Mouse (Mus musculus) heart, embryonic 13.5 days (tissue): ENCODE results near the gene Asb3. TPM values are rescaled to one million over a fixed set of nuclear protein-coding genes. Genes with fewer than 3 reads are reported as not detected.

Experiments
- ATAC-seq: fragments of 200-750 bp; cut with Nextera tagmentation; 2 replicates; pipeline ENCODE4 v1.8.0; 2017; ENCODE audit warnings: moderate TSS enrichment; ENCODE audit not compliant: insufficient number of reproducible peaks, low FRiP score, low TSS enrichment; ENCODE audit errors: extremely low read depth
- H3K27ac ChIP-seq: fragments of 300-500 bp; sonication (generic); replicated peaks from 2 replicates; pipeline ENCODE4 v1.5.1; 2015; ENCODE audit warnings: moderate library complexity, mild to moderate bottlenecking, inconsistent platforms
- H3K27me3 ChIP-seq: fragments of 300-500 bp; sonication (generic); replicated peaks from 2 replicates; pipeline ENCODE4 v1.6.1; 2015; ENCODE audit warnings: mild to moderate bottlenecking, inconsistent platforms
- H3K36me3 ChIP-seq: fragments of 300-500 bp; sonication (generic); 2 replicates; pipeline ENCODE4 v1.6.1; 2015; ENCODE audit warnings: mild to moderate bottlenecking, inconsistent platforms
- H3K4me1 ChIP-seq: fragments of 300-500 bp; sonication (generic); 2 replicates; pipeline ENCODE4 v1.6.1; 2015; ENCODE audit warnings: inconsistent platforms
- H3K4me2 ChIP-seq: fragments of 300-500 bp; sonication (generic); 2 replicates; pipeline ENCODE4 v1.6.1; 2015; ENCODE audit warnings: inconsistent platforms, mild to moderate bottlenecking, moderate library complexity
- H3K4me3 ChIP-seq: fragments of 300-500 bp; sonication (generic); 2 replicates; pipeline ENCODE4 v1.5.1; 2015; ENCODE audit warnings: moderate library complexity, mild to moderate bottlenecking, inconsistent platforms
- H3K9ac ChIP-seq: fragments of 300-500 bp; sonication (generic); 2 replicates; pipeline ENCODE4 v1.6.1; 2015; ENCODE audit warnings: inconsistent platforms, mild to moderate bottlenecking, moderate library complexity
- H3K9me3 ChIP-seq: fragments of 300-500 bp; sonication (generic); 2 replicates; pipeline ENCODE4 v1.6.1; 2016; ENCODE audit warnings: inconsistent platforms
- WGBS: fragments of 180-500 bp; shearing (Covaris S2); methylation state at CpG from one replicate; pipeline ENCODE4 v1.1.7; 2015; ENCODE audit warnings: mixed read lengths; 5-methylcytosine and 5-hydroxymethylcytosine counted together
- polyA plus RNA-seq: library from polyadenylated mRNA; unstranded; fragments of >200 nt; fragmentation: Nextera tagmentation; extraction: Ambion mirVana; gene quantifications from 2 replicates; pipeline ENCODE4 v1.2.1, GENCODE M21; 2015

The Asb3 gene
- polyA plus RNA-seq, result 18.7 and 20.5 TPM in 2 replicates

DNA sequence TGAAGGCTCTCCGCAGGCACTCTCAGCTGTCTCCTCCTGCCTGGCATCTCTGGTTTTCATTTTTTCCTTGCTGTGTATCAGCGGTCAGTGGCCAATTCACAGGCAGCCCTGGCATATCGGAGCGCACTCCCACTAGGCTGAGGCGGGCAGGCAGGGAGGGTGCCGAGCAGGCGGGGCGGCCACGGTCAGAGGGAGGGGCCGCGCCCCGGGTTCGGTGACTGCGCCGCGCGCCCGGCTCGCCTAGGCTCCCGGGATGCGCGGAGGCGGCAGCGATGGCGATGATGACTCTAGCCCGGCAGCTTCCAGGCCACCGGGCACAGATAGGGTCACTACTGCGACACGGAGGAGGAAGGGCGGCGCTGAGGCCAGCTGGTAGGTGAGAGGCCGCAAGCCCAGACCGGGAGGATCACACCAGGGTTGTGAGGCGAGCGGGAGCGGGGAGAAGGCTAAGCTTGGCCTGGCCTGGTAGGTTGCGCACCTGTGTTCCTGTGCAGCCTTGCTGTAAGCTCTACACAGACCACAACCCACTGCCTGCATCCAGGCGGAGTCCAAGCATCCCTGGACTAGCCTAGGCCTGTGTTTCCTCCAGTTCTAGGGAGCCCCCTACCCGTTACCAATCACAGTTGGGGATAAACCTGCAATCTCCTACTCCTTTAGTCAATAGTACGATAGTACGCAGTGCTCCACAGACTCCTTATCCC is at the start of gene Asb3, which contains the start of gene Gpr75:
Gene Asb3 (plus strand): TSS at position 246 of the 701 bp plus-strand sequence.
Gene Gpr75 (plus strand): TSS at position 188 of the 701 bp plus-strand sequence.
- Histone ChIP-seq H3K27ac (no peak within 1 kb of the TSS), H3K27me3 (peaks cover 8% of the 10 kb centered on the region; the same call in 1 of the 2 replicates), H3K4me3 (peak within 1 kb of the TSS; percentile 60), H3K4me2 (peak within 1 kb of the TSS; percentile 87), H3K4me1 (peaks cover 5% of the 10 kb centered on the region; the same call in 1 of the 2 replicates), H3K9ac (peak within 1 kb of the TSS; percentile 77), H3K36me3 (peaks cover 8% of the 10 kb centered on the region), H3K9me3 (no peaks in the 10 kb centered on the region)
- 4% methylated on average over 40 of the region's 41 CpGs for WGBS
- peak; percentile 54; the same call in 1 of the 2 replicates for ATAC-seq

DNA sequence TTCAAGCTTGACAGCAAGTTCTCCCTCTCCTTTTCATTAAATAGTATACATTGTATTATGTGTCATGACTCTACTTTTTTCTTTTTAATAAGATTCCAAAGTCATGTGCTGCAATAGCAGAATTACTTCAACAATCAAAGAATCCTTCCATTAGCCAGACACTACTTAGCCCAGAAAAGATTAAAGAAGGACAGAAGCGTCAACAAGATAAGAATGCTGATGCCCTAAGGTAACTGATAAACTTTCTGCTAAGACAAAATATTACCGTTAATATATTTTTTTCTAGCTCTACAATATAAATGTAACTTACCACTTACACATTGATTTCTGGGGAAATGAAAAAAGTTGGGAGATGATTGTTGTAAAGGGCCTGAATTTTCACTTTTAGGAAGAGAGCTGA is 46.4 kb upstream of the Asb3 start:
- H3K27me3 ChIP-seq, result no peaks in the 10 kb centered on the region
- ATAC-seq, result no peak
- H3K9ac ChIP-seq, result no peak overlapping the region
- no peaks in the 10 kb centered on the region for H3K9me3 ChIP-seq
- H3K36me3 ChIP-seq, result peaks cover 82% of the 10 kb centered on the region
- 76% methylated on average over 2 of the region's 2 CpGs for WGBS
- no peaks in the 10 kb centered on the region for H3K4me1 ChIP-seq
- H3K4me3 ChIP-seq, result no peak overlapping the region
- no peak overlapping the region for H3K27ac ChIP-seq
- no peak overlapping the region for H3K4me2 ChIP-seq

GRCm38 (mm10) chr11:30844355-30844754 is 40.9 kb upstream of the Asb3 start:
- Histone ChIP-seq H3K27me3 (no peaks in the 10 kb centered on the region), H3K4me1 (no peaks in the 10 kb centered on the region), H3K9me3 (no peaks in the 10 kb centered on the region), H3K4me2 (no peak overlapping the region), H3K27ac (no peak overlapping the region), H3K36me3 (peaks cover 76% of the 10 kb centered on the region), H3K4me3 (no peak overlapping the region), H3K9ac (no peak overlapping the region)
- ATAC-seq, result no peak
- WGBS, result 86% methylated on average over 1 of the region's 1 CpGs

DNA sequence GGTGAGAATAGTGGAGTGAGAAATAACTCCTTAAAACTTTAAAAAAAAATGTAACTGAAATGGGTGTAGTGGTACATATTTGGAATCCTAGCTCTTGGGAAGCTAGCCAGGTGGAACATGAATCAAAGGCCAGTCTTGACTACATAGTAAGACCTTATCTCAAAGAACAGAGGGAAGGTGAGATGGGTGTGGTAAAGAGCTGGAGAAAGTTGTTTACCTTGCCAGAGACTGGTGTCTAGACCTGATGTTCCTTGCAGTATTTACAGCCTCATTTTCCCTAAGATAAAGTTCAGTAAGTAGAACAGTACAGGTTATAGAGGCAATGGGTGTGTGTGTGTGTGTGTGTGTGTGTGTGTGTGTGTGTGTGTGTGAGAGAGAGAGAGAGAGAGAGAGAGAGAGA is 12.8 kb upstream of the Asb3 start:
- Histone ChIP-seq H3K4me3 (no peak overlapping the region), H3K9me3 (no peaks in the 10 kb centered on the region), H3K36me3 (peaks cover 53% of the 10 kb centered on the region), H3K27me3 (no peaks in the 10 kb centered on the region), H3K27ac (no peak overlapping the region), H3K4me1 (no peaks in the 10 kb centered on the region), H3K4me2 (no peak overlapping the region), H3K9ac (no peak overlapping the region)
- no peak for ATAC-seq

- ATAC-seq, result no peak
- Histone ChIP-seq H3K9me3 (no peaks in the 10 kb centered on the region), H3K36me3 (no peaks in the 10 kb centered on the region), H3K4me1 (peaks cover 5% of the 10 kb centered on the region; the same call in 1 of the 2 replicates), H3K4me2 (no peak overlapping the region), H3K4me3 (no peak overlapping the region), H3K27ac (no peak overlapping the region), H3K9ac (no peak overlapping the region), H3K27me3 (peaks cover 8% of the 10 kb centered on the region; the same call in 1 of the 2 replicates)
- WGBS, result 82% methylated on average over 2 of the region's 2 CpGs
Measured at GRCm38 (mm10) chr11:30888153-30888552, 2.9 kb downstream of the Asb3 start.

DNA sequence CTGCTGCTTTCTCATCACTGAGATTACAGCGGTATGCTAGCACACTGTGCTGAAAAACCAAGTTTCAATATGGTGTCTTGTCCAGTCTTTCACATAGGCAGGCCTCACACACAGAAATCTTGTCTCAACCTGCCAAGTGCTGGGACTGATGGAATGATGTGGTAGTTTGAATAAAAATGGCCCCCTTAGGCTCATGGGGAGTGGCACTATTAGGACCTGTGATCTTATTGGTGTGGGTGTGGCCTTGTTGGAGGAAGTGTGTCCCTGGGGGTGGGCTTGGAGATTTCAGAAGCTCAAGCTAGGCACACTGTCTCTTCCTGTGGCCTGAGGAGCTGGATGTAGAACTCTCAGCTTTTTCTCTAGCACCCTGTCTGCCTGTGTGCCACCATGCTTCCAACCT is 11.0 kb downstream of the Asb3 start:
- 90% methylated on average over 1 of the region's 1 CpGs for WGBS
- H3K4me1 ChIP-seq, result no peaks in the 10 kb centered on the region

DNA sequence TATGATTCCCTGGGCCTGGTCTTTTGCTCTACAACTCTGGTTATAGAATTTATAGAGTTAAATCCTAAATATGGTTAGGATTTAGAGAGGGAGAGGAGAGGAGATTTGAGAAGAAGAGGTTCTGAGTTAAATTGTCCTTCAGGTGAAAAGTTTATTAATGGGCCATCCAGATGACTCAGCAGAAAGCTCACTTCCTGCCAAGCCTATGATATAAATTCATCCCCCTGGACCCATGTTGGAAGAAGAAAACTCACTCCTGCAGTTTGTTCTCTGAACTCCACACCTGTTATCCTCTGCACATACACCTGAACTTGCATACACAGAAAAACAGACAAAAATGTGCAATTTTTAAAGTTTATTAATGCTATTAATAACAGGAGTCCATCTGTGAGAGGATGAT is 14.1 kb downstream of the Asb3 start:
- Histone ChIP-seq H3K9ac (no peak overlapping the region), H3K4me1 (no peaks in the 10 kb centered on the region), H3K27ac (no peak overlapping the region), H3K36me3 (no peaks in the 10 kb centered on the region), H3K9me3 (no peaks in the 10 kb centered on the region; the same call in 1 of the 2 replicates), H3K4me3 (no peak overlapping the region), H3K27me3 (no peaks in the 10 kb centered on the region), H3K4me2 (no peak overlapping the region)
- ATAC-seq, result no peak

More for the DNA sequence above, 11.0 kb downstream of the Asb3 start:
- Histone ChIP-seq H3K4me2 (no peak overlapping the region), H3K27me3 (no peaks in the 10 kb centered on the region), H3K36me3 (no peaks in the 10 kb centered on the region), H3K4me3 (no peak overlapping the region), H3K27ac (no peak overlapping the region), H3K9me3 (no peaks in the 10 kb centered on the region), H3K9ac (no peak overlapping the region)
- no peak for ATAC-seq

GRCm38 (mm10) chr11:30912311-30912710 is 27.1 kb downstream of the Asb3 start:
- no peaks in the 10 kb centered on the region for H3K4me1 ChIP-seq
- WGBS, result 80% methylated on average over 3 of the region's 3 CpGs
- ATAC-seq, result no peak

GRCm38 (mm10) chr11:30920641-30921040 is 35.4 kb downstream of the Asb3 start:
- Histone ChIP-seq H3K36me3 (peaks cover 22% of the 10 kb centered on the region), H3K4me1 (no peaks in the 10 kb centered on the region), H3K27me3 (no peaks in the 10 kb centered on the region), H3K9me3 (no peaks in the 10 kb centered on the region), H3K4me3 (no peak overlapping the region), H3K4me2 (no peak overlapping the region), H3K9ac (no peak overlapping the region), H3K27ac (no peak overlapping the region)
- ATAC-seq, result no peak
- 78% methylated on average over 1 of the region's 1 CpGs for WGBS

More at GRCm38 (mm10) chr11:30912311-30912710, 27.1 kb downstream of the Asb3 start:
- H3K27me3 ChIP-seq, result no peaks in the 10 kb centered on the region
- peaks cover 4% of the 10 kb centered on the region; the same call in 1 of the 2 replicates for H3K9me3 ChIP-seq
- no peak overlapping the region for H3K9ac ChIP-seq
- H3K4me3 ChIP-seq, result no peak overlapping the region
- no peak overlapping the region for H3K27ac ChIP-seq
- H3K36me3 ChIP-seq, result peaks cover 14% of the 10 kb centered on the region
- H3K4me2 ChIP-seq, result no peak overlapping the region

GRCm38 (mm10) chr11:30923283-30923682 is 38.1 kb downstream of the Asb3 start:
- H3K4me3 ChIP-seq, result no peak overlapping the region
- H3K36me3 ChIP-seq, result peaks cover 48% of the 10 kb centered on the region
- 92% methylated on average over 3 of the region's 3 CpGs for WGBS
- no peak for ATAC-seq
- no peak overlapping the region for H3K27ac ChIP-seq
- H3K4me2 ChIP-seq, result no peak overlapping the region
- no peaks in the 10 kb centered on the region for H3K9me3 ChIP-seq
- H3K4me1 ChIP-seq, result no peaks in the 10 kb centered on the region
- no peaks in the 10 kb centered on the region for H3K27me3 ChIP-seq
- no peak overlapping the region for H3K9ac ChIP-seq

GRCm38 (mm10) chr11:30928079-30928478 is 42.9 kb downstream of the Asb3 start:
- H3K27me3 ChIP-seq, result no peaks in the 10 kb centered on the region
- no peak for ATAC-seq
- no peak overlapping the region for H3K4me3 ChIP-seq
- H3K4me2 ChIP-seq, result no peak overlapping the region
- no peaks in the 10 kb centered on the region for H3K4me1 ChIP-seq
- H3K9ac ChIP-seq, result no peak overlapping the region
- H3K27ac ChIP-seq, result no peak overlapping the region
- peaks cover 84% of the 10 kb centered on the region for H3K36me3 ChIP-seq
- no peaks in the 10 kb centered on the region for H3K9me3 ChIP-seq

GRCm38 (mm10) chr11:30928498-30928897 is 43.3 kb downstream of the Asb3 start:
- Histone ChIP-seq H3K4me2 (no peak overlapping the region), H3K27me3 (no peaks in the 10 kb centered on the region), H3K9me3 (no peaks in the 10 kb centered on the region), H3K4me1 (no peaks in the 10 kb centered on the region), H3K4me3 (no peak overlapping the region), H3K9ac (no peak overlapping the region), H3K27ac (no peak overlapping the region), H3K36me3 (peaks cover 82% of the 10 kb centered on the region)
- ATAC-seq, result no peak
- 100% methylated on average over 1 of the region's 1 CpGs for WGBS
